Mouse (Mus musculus): ENCODE measurements around the gene Grin2b.

DNA sequence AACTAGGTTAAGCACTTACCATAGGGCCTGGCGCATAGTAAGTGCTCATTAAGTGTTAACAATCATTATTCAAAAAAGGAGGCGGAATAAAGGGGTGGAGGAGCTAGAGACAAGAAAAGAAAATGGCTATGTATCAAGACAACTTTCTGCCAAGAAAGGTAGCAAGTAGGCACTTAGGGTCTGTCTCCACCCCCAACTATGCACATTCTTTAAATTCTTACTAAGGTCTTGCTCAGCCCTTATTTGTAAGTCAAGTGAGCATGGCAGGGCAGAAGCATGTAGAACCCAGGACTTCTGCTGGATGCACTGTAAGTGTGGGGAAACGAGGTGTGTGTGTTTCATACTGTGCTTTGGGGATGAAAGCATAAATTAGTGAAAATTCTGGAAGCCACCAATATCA is 329.6 kb downstream of the Grin2b start:
- TF ChIP-seq CTCF (IDR thresholded peaks at IDR 0.05; ENCODE audit: control insufficient read depth, insufficient read depth, insufficient read length) (no peak), USF1 (IDR thresholded peaks at IDR 0.05; ENCODE audit: low read depth) (no peak)
